Mouse (Mus musculus) layer of hippocampus, adult 9-10 months (tissue): Measurements from ENCODE around the gene Ercc1.

ENCODE experiments used
- DNase-seq: peaks from one replicate; pipeline ENCODE4 v3.0.0; 2022; ENCODE audit warnings: low spot score

The Ercc1 gene

GRCm38 (mm10) chr7:19309278-19309883 is 35.2 kb upstream of the Ercc1 start:
- no peak for DNase-seq

- peak; percentile 92 for DNase-seq
These were observed 34.5 kb upstream of the Ercc1 start, which contains the start of gene Fosb for GRCm38 (mm10) chr7:19309884-19310641. Fosb (minus strand) TSS chr7:19310051.

- no peak for DNase-seq
These were observed 32.6 kb upstream of the Ercc1 start for GRCm38 (mm10) chr7:19311991-19312390.

GRCm38 (mm10) chr7:19314033-19314432 is 30.5 kb upstream of the Ercc1 start:
- DNase-seq = no peak

- DNase-seq = no peak
These were observed 28.0 kb upstream of the Ercc1 start for GRCm38 (mm10) chr7:19316451-19317161.

GRCm38 (mm10) chr7:19318201-19318600 is 26.4 kb upstream of the Ercc1 start:
- DNase-seq = no peak

- DNase-seq = no peak
These were observed 25.9 kb upstream of the Ercc1 start for GRCm38 (mm10) chr7:19318676-19319075.

- DNase-seq = no peak
These were observed 25.1 kb upstream of the Ercc1 start for GRCm38 (mm10) chr7:19319458-19319857.

- DNase-seq = no peak
These were observed 24.7 kb upstream of the Ercc1 start for GRCm38 (mm10) chr7:19319906-19320305.

- DNase-seq = no peak
These were observed 23.9 kb upstream of the Ercc1 start for GRCm38 (mm10) chr7:19320637-19321036.

- no peak for DNase-seq
These were observed 23.1 kb upstream of the Ercc1 start for GRCm38 (mm10) chr7:19321464-19321863.

GRCm38 (mm10) chr7:19322489-19322888 is 22.1 kb upstream of the Ercc1 start:
- DNase-seq = no peak

GRCm38 (mm10) chr7:19324221-19324620 is 20.4 kb upstream of the Ercc1 start:
- DNase-seq = no peak

GRCm38 (mm10) chr7:19325262-19326199 is 19.0 kb upstream of the Ercc1 start:
- no peak for DNase-seq

- DNase-seq = no peak
These were observed 18.2 kb upstream of the Ercc1 start for GRCm38 (mm10) chr7:19326359-19326758.

- no peak for DNase-seq
These were observed 17.4 kb upstream of the Ercc1 start for GRCm38 (mm10) chr7:19327128-19327527.

- no peak for DNase-seq
These were observed 16.8 kb upstream of the Ercc1 start for GRCm38 (mm10) chr7:19327782-19328181.

- DNase-seq = no peak
These were observed 16.2 kb upstream of the Ercc1 start for GRCm38 (mm10) chr7:19328425-19328824.

GRCm38 (mm10) chr7:19331910-19332309 is 12.7 kb upstream of the Ercc1 start:
- DNase-seq = no peak

- no peak for DNase-seq
These were observed 11.7 kb upstream of the Ercc1 start for GRCm38 (mm10) chr7:19332709-19333352.

GRCm38 (mm10) chr7:19335583-19335982 is 9.0 kb upstream of the Ercc1 start:
- DNase-seq = no peak
